Mouse (Mus musculus): ENCODE results near the gene Gm12887.

Gene Gm12887

GRCm38 (mm10) chr4:121622003-121622402 is at the start of gene Gm12887:
Gene Gm12887 (minus strand): TSS chr4:121622103.
- DNase-seq: no peak

- no peak for DNase-seq
These were observed 35.1 kb upstream of the Gm12887 start for GRCm38 (mm10) chr4:121657040-121657439.

Data from thymus, postnatal 25 days (tissue).